Mouse (Mus musculus) myocyte (in vitro differentiated cells): Measurements from ENCODE around the gene Gm20538. TPM values are rescaled to one million over a fixed set of nuclear protein-coding genes. Genes with fewer than 3 reads are reported as not detected.

Source experiments
- polyA plus RNA-seq: library from polyadenylated mRNA; unstranded; fragments of >200 nt; fragmentation: generic; extraction: Trizol; gene quantifications from one replicate; pipeline ENCODE4 v1.2.1, GENCODE M21; 2012; ENCODE audit warnings: missing spikeins

Gm20538 gene
- polyA plus RNA-seq, 1 experiment = not detected

Other genes starting within 250 kb of the Gm20538 start
- 0.16 TPM for gene Scd4, start 219.7 kb downstream of the Gm20538 start, polyA plus RNA-seq
- gene Scd1, start 145.0 kb downstream of the Gm20538 start, polyA plus RNA-seq = 347 TPM
- not detected for gene Wnt8b, start 59.4 kb downstream of the Gm20538 start, polyA plus RNA-seq
- gene Sec31b, start 7.0 kb downstream of the Gm20538 start, polyA plus RNA-seq = 0.02 TPM
- gene Ndufb8, start 2.6 kb upstream of the Gm20538 start, polyA plus RNA-seq = 648 TPM
- gene Hif1an, start 10.0 kb upstream of the Gm20538 start, polyA plus RNA-seq = 31.9 TPM
- not detected for gene Pax2, start 203.2 kb upstream of the Gm20538 start, polyA plus RNA-seq